Mouse (Mus musculus) frontal cortex, adult (tissue): Measurements from ENCODE around the gene Ncam1.
A peak's percentile ranks its signal among the peaks of the same experiment; 100 is the strongest.

Experiments used
- ATAC-seq: cut with Nextera tagmentation; 2 replicates; pipeline ENCODE4 v1.9.2; 2017; ENCODE audit warnings: mild to moderate bottlenecking, moderate library complexity, mixed read lengths; ENCODE audit not compliant: low TSS enrichment

Gene Ncam1

DNA sequence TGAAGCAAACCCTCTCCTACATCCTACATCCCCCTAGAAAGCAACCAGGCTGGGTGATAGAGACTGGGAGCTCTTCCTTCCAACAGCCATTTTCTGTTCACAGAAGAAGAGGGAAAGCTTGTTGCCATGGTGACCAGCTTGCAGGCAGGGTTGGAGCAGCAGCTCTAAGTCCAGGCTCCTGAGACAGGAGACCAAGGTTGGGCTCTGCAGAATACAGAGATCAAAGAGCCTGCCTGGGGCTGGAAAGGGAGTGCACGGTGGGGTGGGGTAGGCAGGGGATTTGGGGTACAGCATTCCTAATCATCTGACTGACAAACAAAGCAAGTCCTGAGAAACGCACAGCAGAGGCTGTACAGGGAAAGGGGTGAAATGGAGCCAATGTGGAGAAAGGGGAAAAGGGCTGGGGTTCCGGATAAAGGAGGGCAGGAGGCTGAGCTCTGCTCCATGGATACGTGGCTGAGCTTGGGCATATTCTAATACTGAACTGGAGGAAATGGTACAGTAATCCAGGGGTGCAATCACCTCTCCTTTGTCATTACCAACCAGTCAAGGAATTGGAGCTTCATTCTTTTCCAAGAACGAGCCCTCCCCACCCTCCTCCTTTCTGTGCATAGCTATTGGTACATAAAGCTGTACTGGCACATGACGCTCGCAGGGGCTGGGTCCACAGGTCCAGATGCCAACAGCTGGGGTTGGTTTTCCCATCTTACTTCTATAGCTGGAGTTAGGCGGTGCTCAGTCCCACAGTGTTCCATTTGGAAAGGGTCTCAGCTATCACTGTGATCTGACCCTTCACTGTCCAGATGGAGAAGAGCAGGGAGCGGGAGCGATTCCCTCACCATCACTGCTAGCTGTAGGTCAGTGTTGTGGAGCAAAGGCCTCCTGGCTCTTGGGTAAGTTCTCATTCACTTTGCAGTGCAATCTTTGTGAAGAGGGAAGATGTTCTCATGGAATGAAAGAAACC, 227.7 kb downstream of the Ncam1 start:
- ATAC-seq, result peak; percentile 82

GRCm38 (mm10) chr9:49570033-49570660, 228.6 kb downstream of the Ncam1 start:
- peak; percentile 13 for ATAC-seq

GRCm38 (mm10) chr9:49565846-49566245, 232.9 kb downstream of the Ncam1 start:
- ATAC-seq, result no peak

DNA sequence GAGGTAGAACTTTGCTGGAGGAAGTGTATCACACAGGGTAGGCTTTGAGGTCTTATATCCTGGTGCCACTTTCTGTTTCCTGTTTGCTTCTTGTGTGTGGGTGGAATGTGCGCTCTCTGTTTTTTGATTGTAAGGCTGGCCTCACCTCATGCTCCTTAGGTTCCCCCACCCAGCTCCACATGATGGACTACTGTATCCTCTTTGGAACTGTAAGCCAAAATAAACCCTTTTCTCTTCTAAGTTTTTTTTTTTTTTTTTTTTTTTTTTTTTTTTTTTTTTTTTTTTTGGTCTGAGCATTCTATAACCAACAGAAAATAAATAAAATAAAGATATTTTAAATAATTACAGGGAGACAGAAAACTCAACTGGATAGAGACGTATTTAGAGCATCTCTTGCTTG, 239.8 kb downstream of the Ncam1 start:
- ATAC-seq, result no peak

GRCm38 (mm10) chr9:49551353-49551752, 247.4 kb downstream of the Ncam1 start:
- ATAC-seq, result no peak

- no peak for ATAC-seq
Observed at GRCm38 (mm10) chr9:49542593-49542992, 256.1 kb downstream of the Ncam1 start.

DNA sequence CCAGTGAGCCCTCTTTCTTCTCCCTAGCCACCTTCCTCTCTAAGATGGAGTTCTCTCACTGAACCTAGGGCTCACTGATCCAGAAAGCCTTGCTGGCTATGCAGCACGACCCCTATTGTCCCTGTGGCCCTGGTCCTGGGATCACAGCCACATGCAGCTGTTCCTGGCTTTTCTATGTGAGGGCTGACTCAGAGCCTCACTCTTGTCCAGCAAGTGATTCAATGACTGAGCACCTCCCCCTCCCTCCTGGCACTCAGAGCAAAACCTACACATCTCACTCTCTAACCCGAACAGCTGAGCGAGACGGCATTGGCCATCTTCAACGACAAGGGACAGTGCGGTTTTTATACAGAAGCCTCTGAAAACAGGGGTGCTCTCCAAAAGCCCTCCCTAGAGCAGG, 260.9 kb downstream of the Ncam1 start:
- ATAC-seq, result peak; percentile 85

GRCm38 (mm10) chr9:49536593-49536992, 262.1 kb downstream of the Ncam1 start:
- no peak for ATAC-seq

GRCm38 (mm10) chr9:49534958-49535357, 263.8 kb downstream of the Ncam1 start:
- no peak for ATAC-seq

- 0 out of 2 replicates have a peak, but pooled peaks have one; percentile 11 for ATAC-seq
Observed at GRCm38 (mm10) chr9:49533912-49534491, 264.7 kb downstream of the Ncam1 start.

DNA sequence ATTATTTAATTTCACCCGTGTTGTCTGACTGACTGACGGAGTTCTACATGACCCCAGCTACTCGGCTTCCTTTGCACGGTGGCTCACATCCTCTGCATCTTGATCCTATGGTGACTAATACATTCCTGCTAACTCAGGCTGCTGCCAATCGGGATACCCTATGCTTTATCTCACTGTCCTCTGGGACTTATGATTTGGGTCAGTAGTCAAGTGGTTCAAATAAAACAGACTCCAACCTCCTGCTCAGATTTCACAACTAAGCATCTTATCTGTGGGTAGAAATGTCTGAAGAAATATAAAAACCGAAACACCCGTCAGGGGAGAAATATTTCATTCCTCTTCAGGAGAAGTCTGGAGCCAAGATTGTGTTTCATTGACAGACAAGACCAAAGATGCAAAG, 265.3 kb downstream of the Ncam1 start:
- ATAC-seq, result no peak

DNA sequence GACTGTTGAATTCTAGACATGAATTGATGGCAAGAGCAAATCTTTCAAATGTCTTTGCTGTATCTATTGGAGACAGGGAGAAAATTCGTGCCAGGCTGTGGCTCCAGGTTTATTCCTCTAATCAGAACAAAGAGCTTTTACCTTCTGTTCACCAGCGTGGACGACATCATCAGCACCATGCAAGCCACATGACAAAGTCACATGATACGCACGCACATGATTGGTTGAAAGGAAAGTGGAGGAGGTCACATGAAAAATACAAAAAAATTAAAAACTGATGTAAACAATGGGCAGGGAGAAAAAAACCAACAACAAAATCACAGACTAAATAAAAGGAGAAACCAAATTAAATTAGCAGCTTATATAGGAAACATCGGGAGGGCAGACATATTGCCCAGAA, 266.9 kb downstream of the Ncam1 start:
- no peak for ATAC-seq

DNA sequence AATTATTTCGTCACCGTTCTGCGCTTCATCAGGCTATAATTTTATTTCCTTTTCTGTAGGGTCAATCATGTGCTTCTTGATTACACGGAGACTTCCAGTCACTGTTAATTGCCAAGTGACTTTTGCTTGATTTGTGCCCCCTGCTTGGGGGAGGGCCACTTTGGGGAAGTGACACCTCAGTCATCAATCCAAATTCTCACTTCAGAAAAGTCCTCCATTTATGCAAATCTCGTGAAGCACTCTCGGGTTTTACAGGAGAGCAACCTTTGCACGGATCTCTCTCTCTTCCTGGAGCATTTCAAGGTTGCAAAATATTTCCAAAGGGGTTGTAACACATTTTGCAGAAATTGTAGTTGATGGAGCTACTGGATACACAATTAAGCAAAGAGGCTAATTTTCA, 267.5 kb downstream of the Ncam1 start:
- ATAC-seq, result no peak

- no peak for ATAC-seq
Observed at GRCm38 (mm10) chr9:49530739-49531138, 268.0 kb downstream of the Ncam1 start.

DNA sequence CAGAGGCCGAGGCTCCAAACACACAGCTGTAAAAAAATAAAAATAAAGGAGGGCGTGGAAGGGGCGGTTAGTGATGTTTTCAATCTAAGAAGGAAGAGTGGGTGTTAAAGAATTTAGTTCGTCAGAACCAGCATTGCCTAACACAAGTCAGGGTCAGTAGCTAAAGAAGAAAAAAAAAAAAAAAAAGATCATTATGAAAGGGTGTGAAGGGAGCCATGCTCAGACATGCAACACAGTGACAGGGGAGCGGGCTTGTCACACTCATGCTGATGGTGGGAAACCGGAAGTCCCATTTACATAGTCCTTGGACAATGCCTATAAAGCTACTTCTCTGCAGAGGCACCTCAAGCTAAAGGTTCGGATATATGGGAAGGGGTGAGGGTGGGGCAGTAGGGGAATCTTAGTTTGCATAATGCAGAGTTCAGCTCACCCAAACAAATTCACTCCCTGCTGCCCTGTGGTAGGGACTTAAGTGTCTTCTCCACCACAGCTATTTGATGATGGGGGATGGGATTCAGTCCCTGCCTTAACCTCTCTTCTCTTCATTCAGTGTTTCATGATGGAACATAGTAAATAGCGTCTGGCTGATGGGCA, 269.3 kb downstream of the Ncam1 start:
- ATAC-seq, result no peak

DNA sequence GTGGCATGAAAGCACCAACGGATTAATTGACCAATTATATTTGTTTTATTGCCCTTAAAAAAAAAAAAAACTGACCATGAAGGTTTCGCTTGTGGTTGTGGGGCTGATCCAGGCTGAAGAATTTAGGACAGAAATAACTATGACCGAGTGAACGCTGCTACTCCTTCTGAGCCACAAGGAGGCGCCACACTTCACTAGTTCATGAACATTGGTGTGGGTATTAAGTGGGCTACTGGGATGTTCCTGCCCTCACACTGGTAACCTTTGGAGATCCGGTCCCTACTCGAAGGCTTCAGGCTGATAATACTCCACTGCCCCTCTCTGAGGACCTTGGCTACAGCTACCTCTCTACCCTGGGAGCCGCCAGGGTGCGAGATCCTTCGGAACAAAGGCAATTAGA, 269.8 kb downstream of the Ncam1 start:
- ATAC-seq, result no peak

GRCm38 (mm10) chr9:49528026-49528425, 270.7 kb downstream of the Ncam1 start:
- no peak for ATAC-seq

GRCm38 (mm10) chr9:49527340-49527739, 271.4 kb downstream of the Ncam1 start:
- no peak for ATAC-seq

GRCm38 (mm10) chr9:49524721-49525120, 274.0 kb downstream of the Ncam1 start:
- peak; percentile 91 for ATAC-seq

GRCm38 (mm10) chr9:49523881-49524280, 274.8 kb downstream of the Ncam1 start:
- ATAC-seq, result no peak

GRCm38 (mm10) chr9:49514306-49514705, 284.4 kb downstream of the Ncam1 start:
- ATAC-seq, result no peak

DNA sequence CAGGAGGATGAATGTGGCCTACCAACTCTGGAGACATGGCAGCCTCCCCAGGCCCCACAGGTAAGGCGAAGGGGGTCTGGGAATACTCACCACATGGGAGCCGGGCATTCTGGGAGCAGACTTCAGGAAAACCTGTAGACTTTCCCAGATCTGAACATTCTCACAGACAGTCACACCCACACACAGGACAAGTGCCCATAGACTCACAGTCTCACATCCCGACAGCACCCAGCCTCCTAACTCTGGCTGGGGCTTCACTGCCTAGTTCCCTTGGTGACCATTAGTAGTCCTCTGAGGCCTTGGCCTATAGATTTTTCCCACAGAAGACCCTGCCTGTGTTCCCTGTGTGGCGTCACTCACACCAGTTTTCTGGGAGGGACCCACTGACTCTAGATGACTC, 288.1 kb downstream of the Ncam1 start:
- no peak for ATAC-seq
